Mouse (Mus musculus) olfactory bulb, adult 2 months (tissue): Measurements from ENCODE around the gene Gsc.

Experiments
- CTCF ChIP-seq: fragments of 200-500 bp; IDR thresholded peaks from 2 replicates; pipeline ENCODE4 v1.5.1; 2012; ENCODE audit warnings: low read depth, mild to moderate bottlenecking, low read length, moderate library complexity; ENCODE audit not compliant: insufficient read depth
- POLR2A ChIP-seq: fragments of 200-500 bp; IDR thresholded peaks from 2 replicates; pipeline ENCODE4 v1.6.1; 2012; ENCODE audit warnings: mild to moderate bottlenecking, low read depth, low read length, moderate library complexity; ENCODE audit not compliant: insufficient read depth

DNA sequence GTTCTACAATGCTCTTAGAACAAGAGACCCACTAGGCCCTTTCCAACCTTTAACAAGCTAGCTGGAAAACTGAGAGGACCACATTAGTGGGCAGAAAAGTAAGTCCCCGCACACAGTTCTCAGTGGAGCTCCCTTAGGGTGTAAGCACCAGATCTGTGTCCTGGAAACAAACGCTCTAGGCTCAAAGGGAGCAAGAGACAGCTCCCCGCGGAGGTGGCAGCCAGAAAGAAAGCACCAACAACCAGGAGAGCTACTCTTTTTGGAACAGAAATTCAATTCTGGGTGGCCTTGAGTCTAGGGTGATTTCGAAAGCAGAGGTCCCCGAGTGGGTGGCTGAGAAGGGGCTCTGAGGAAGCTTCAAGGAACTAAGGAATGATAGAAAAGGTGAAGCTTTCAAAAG lies 2.5 kb downstream of the Gsc start:
- TF ChIP-seq POLR2A (no peak), CTCF (no peak)
